Mouse (Mus musculus) retina, embryonic 14.5 days (tissue): Measurements from ENCODE around the gene Rrp9.
"Not testable (repeated sequence)": the region's sequence is repeated elsewhere in the genome, so short reads cannot be mapped to it uniquely, and the experiment has no call there.

Experiments
- DNase-seq: peaks from one replicate; pipeline ENCODE4 v3.0.0-alpha.2; 2015; ENCODE audit warnings: low spot score

The Rrp9 gene

GRCm38 (mm10) chr9:106475046-106475445 lies 717 bp upstream of the Rrp9 start:
- DNase-seq = no peak

GRCm38 (mm10) chr9:106476002-106476923 lies 500 bp downstream of the Rrp9 start:
- no peak for DNase-seq

- peak; percentile 100 for DNase-seq
Observed at GRCm38 (mm10) chr9:106476924-106477484, 1.2 kb downstream of the Rrp9 start, which contains the start of gene Parp3. Gene Parp3, minus strand, starts transcription at chr9:106476949.

- no peak for DNase-seq
Observed at GRCm38 (mm10) chr9:106477649-106478048, 1.9 kb downstream of the Rrp9 start.

DNA sequence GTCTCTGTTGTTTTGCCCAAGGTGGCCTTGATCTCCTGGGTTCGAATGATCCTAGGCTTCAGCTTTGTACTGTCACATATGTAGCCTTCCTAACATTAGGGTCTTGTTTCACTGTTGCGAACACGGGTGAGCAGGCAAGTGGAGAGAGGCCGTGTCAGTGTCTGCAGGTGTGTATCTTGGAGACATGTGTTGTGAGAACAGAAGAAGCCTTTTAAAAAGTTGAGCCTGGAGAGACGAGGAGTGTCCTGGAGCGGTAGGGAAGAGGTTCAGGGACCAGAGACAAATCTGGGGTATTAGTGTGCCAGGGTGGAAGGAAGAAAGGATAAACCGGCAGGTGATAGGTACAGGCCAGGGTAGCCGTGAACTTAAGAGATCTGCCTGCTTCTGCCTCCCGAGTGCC lies 2.3 kb downstream of the Rrp9 start:
- DNase-seq = no peak

- no peak for DNase-seq
Observed at GRCm38 (mm10) chr9:106480541-106480940, 4.8 kb downstream of the Rrp9 start.

DNA sequence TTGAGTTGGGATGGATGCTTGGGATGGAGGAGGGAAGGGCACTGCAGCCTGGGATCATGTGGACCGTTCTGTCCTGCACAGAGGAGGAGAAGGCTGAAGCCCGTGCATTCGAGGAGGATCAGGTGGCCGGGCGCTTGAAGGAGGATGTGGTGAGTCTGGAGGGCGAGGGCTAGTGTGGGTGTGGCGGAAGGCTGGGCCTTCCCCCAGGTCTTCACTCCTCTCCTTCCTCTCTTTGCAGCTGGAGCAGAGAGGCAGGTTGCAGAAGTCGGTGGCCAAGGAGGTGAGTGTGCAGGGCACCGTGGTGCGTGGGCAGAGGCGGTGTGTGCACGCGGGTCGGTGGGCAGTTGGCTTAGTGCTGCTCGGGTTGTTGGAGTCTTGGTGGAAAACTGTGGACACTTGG lies 5.3 kb downstream of the Rrp9 start:
- DNase-seq = no peak

- DNase-seq = no peak
Observed at GRCm38 (mm10) chr9:106481676-106482075, 5.9 kb downstream of the Rrp9 start.

DNA sequence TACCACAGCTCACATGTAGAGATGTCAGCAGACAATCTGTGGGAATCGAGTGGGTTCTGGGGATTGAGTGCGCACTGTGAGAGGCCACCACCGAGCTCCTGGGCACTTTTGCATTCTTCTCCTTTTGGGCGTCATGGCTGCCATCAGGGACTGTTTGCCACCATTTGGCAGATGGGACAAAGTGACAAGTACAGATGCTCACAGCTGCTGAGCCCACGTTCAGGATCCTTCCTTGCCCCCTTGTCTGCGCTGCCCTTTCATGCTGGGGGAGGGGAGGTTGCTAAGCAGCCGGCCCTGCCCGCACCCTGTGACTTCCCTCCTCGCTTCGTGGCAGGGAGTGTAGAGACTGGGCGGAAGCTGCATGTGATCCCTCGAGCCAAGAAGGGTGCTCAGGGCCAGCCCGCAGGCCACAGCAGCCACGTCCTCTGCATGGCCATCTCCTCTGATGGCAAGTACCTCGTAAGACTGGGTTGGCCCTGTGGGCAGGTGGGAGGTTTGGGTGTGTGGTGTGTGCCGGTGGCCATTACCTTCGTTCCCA lies 6.9 kb downstream of the Rrp9 start:
- DNase-seq = no peak

DNA sequence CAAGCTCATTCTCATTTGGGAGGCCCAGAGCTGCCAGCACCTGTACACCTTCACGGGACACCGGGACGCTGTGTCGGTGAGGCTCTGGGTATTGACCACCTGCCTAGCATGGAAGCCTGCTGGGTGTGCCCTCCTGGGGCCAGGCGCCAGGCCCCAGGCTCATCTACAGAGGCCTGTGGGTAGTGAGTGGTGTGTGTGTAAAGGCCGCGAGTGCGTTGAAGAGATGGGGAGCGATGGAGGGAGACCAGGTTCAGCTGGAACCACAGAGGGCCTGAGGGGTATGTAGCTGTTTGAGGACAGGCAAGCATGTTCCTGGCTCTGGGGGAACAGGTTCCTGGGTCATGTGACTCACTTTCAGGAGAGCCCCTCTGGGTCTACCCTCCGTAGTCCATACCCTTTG lies 7.4 kb downstream of the Rrp9 start:
- no peak for DNase-seq

GRCm38 (mm10) chr9:106483606-106484005 lies 7.8 kb downstream of the Rrp9 start:
- no peak for DNase-seq

GRCm38 (mm10) chr9:106485076-106485475 lies 9.3 kb downstream of the Rrp9 start:
- no peak for DNase-seq

DNA sequence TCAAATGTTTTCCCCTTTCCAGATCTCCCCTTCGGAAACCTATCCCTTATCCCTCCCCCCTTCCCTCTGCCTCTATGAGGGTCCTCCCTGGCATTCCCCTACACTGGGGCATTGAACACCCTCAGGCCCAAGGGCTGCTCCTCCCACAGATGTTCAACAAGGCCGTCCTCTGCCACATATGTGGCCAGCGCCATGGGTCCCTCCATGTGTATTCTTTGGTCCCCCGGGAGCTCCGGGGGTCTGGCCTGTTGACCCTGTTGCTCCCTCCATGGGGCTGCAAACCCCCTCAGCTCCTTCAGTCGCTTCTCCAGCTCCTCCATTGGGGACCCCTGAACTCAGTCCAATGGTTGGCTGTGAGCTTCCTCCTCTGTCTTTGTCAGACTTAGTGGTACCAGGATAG lies 11.8 kb downstream of the Rrp9 start:
- DNase-seq = not testable (repeated sequence)

DNA sequence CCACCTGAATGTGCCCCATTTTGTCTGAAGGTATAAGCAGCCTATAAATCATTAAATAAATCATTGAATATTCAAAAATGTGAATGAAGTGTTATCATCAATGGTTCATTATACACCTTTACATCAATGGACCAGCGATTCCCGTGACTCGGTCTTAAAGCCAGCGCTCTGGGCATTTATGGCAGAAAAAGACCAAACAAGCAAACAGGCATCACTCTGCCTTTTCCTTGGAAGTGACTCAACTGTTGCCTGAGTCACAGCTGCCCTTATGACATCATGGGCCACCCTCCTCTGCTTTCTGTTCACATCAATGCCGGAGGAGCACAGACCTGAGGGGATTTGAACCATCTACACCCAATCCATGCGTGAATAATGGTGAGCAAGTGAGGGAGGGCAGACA lies 23.9 kb downstream of the Rrp9 start, which contains the start of gene Iqcf1:
Iqcf1 (plus strand) TSS at position 301 of the 400 bp plus-strand sequence.
- no peak for DNase-seq

GRCm38 (mm10) chr9:106501846-106502245 lies 26.1 kb downstream of the Rrp9 start:
- DNase-seq = no peak

- no peak for DNase-seq
Observed at GRCm38 (mm10) chr9:106504246-106504645, 28.5 kb downstream of the Rrp9 start.

- DNase-seq = no peak
Observed at GRCm38 (mm10) chr9:106509356-106509755, 33.6 kb downstream of the Rrp9 start.

DNA sequence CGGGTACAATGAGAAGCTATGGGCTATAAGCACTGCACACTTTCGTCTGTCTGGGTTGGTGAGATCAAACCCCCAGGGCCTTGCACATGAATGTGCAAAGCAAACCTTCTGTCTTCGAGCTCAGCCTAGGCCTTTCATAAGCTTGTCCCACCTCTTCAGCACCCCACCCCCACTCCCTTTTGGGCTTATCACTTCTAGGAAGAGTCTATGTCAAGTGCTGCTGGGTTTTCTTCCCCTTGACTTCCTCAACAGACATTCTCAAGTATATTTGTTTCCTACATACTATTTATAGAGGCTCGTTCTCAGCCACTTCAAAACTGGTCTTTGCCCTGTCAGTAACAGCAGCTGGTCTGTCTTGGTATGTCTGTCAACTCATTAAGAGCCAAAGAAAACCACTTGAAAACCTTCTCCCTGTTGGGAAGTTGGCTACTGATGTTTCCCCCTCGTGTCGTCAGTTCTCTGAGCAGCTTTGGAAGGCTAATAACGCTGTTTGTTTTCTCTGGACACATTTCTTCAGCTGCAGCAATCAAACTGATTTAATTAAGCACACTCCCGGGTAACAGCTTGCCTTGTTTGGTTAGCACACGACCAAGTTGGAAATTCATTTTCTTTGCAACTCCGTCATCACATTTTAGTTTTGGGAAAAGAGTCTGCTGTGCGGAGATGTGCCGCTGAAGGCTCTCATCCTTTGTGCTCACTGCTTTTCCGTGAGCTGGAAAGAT lies 37.1 kb downstream of the Rrp9 start:
- DNase-seq = no peak

GRCm38 (mm10) chr9:106513566-106513965 lies 37.8 kb downstream of the Rrp9 start:
- DNase-seq = no peak

GRCm38 (mm10) chr9:106514273-106514672 lies 38.5 kb downstream of the Rrp9 start, which contains the start of gene Iqcf5:
Gene Iqcf5, plus strand, starts transcription at chr9:106514573.
- no peak for DNase-seq

DNA sequence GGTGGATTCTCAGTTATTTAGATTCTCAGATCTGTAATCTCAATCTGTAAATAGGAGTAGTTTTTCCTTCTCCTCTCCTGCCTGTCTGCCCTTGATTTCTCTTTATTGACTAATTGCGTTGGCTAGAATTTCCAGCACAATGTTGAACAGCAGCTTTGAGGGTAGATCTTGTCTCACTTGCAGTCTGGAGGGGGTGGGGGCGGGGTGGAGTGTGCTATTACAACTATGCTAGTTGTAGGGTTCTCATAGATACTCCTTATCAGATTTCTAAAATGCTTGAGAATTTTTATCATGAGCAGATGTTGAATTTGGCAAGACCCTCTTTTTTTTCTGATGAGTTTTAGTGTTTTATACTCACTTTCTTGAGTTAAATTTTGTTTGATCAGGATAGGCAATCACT lies 43.7 kb downstream of the Rrp9 start:
- no peak for DNase-seq

GRCm38 (mm10) chr9:106519909-106520308 lies 44.1 kb downstream of the Rrp9 start:
- DNase-seq = no peak
